Mouse (Mus musculus) thymus, postnatal 10 days (tissue): ENCODE data around the gene G6pc2.

Source experiments
- DNase-seq, 2 experiments: peaks; one replicate each; pipeline ENCODE4 v3.0.0; 2021; ENCODE audit warnings: low spot score in 2 of 2

Gene G6pc2

GRCm38 (mm10) chr2:69210773-69211172 lies at the start of gene G6pc2:
G6pc2 (plus strand) TSS chr2:69211073.
- DNase-seq = no peak

DNA sequence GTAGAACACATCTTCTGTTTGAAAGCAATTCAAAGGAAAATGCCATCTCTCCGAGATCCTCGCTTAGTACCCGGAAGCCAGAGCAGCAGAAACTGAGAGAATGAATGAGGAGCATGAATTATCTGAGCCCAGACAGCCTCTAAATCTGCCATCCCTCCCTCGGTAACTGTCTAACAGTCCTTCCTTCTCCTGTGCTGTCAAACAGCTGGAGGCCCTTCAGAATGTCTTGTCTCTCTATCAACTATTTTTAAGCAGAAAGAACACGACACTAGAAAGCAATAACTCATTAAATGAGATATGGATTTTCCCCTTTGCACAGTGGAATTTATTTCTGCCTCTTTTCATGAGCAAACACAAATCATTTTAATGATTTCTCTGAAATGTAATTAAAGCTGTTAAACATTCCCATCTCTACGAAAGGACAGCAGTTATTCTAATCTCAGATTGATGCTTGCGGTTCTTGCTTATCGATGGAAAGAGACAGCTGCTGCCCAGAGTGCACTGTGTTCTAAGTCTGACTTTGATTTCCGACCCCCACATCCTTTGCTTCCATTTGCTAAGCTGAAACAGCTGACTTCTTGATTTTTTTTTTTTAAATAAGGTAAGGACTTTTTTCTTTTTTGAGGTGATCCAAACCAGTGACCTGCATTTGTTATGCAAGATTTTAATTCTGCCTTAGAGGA lies 40.3 kb upstream of the G6pc2 start:
- no peak for DNase-seq

DNA sequence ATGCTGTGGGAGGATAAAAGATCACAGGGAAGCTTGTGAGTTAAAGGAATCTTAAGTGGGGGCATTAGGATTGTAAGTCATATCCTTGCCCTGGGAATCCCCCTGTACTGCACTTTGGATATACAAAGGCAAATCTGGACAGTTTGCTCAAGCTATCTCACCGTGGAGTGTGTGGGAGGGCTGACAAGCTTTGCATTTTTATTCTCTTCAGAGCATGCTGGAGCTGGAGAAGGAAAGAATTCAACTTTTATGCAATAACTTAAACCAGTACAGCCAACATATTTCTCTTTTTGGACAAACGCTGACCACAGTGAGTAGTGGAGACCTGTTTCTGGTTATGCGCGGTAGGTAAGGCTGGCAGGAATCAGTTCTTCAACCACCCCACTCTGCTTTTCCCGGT lies 35.6 kb upstream of the G6pc2 start:
- DNase-seq = no peak

GRCm38 (mm10) chr2:69179721-69180120 lies 31.2 kb upstream of the G6pc2 start:
- DNase-seq = no peak

GRCm38 (mm10) chr2:69187990-69188389 lies 22.9 kb upstream of the G6pc2 start:
- DNase-seq = no peak

- no peak for DNase-seq
Measured at GRCm38 (mm10) chr2:69188732-69189131, 22.1 kb upstream of the G6pc2 start.

- no peak for DNase-seq
Measured at GRCm38 (mm10) chr2:69189222-69189621, 21.7 kb upstream of the G6pc2 start.

DNA sequence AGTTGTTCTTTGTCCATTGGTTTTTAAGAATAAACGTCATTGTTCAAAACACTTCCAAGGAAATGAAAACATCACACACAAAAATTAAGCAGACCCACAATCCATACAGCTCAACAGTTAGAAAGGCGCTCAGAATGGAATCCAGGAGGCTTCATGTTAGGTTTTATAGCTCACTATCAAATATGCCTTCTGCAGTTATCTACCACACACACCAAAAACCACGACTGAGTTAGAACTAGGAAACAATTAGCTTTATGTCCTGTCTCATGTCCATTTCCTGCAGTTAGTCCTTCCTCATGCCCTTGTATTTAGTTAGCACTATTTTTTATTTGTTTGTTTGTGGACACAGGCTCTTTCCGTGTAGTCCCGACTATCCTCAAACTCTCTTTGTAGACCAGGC lies 19.8 kb upstream of the G6pc2 start:
- no peak for DNase-seq

- DNase-seq = no peak
Measured at GRCm38 (mm10) chr2:69193555-69193954, 17.3 kb upstream of the G6pc2 start.

GRCm38 (mm10) chr2:69205185-69205584 lies 5.7 kb upstream of the G6pc2 start:
- DNase-seq = no peak

- peak; percentile 89 to 91 for DNase-seq
Measured at GRCm38 (mm10) chr2:69205791-69206351, 5.0 kb upstream of the G6pc2 start, which contains the start of gene Spc25. Spc25 (minus strand) TSS chr2:69206194.

DNA sequence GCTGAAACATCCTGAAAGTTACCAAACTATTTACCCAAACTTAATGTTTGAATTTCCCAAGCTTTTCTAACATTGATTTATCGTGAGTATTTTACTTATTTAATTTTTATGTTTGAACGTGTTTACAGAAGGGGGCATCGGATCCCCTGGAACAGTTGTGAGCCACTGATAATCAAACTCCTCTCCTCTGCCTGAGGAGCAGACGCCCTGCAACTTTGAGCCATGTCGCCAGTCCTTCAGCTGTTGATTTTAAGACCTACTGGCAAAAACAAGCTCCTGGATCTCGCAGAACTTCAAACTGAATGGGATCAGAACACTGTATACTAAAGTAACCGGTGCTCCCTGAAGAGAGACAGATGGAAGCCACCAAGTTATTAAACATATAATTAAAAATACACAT lies 4.3 kb upstream of the G6pc2 start:
- no peak for DNase-seq

DNA sequence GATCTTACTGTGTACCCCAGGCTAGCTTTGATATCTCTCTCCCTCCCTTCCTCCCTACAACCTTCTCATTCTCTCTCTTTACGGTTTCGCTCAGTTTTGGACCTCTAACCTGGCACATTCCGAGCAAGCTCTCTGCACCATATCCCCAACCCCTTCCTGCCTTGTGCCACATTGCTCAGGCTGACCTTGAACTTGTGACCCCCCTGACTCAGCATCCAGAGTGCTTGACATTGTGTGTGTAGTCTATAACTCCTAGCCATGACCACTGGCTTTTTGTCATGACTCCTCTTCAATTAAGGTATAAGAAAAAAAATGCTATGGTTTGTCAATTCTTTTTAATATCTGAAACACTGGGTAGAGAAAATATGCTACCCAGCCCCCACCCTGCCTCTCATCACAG lies 1.2 kb upstream of the G6pc2 start:
- DNase-seq = no peak

GRCm38 (mm10) chr2:69212652-69213051 lies 1.8 kb downstream of the G6pc2 start:
- DNase-seq = no peak

GRCm38 (mm10) chr2:69215242-69215641 lies 4.4 kb downstream of the G6pc2 start:
- DNase-seq = no peak

DNA sequence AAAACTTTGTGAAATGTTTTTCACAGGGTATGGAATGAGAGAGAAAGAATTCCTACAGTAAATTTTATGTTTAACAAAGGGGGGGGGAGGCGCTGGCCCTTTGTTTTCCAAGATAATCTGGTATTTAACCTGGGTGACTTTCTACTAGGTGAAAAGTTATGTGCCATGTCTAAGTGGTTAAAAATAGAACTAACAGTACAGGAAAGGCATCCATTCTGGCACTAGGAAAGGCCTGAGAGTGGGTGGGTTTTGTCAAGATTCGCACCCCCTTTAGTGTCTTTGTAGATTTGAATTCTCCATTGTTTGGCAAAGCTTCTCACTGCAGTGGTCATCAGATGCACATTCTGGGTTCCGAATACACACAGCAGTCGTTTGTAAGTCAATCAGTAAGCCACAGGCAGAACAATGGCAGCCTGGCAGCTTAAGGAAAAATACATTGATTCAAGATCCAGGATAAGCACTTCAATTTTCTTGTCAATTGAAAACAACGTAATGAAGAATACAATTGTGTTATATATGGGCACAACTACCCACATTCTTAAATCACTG lies 11.1 kb downstream of the G6pc2 start:
- no peak for DNase-seq

GRCm38 (mm10) chr2:69222815-69223214 lies 11.9 kb downstream of the G6pc2 start:
- no peak for DNase-seq

DNA sequence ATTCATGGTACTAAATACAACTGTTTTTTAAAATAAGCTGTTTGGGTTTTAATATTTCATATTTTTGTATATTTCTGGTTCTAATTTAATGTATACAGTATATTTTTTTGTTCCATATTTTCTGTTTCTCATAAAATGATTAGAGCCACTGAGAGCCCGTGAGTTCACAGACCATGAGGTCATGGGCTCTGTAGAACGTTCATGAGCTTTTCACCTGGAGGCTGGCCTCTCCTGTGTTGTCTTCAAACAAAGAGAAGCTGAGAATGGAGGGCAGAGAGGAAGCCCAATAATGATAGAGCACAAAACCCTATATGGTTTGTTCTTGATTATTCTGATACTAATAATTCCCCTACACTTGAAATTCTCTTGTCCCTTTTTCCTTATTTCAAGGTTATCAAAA lies 13.9 kb downstream of the G6pc2 start:
- DNase-seq = no peak

DNA sequence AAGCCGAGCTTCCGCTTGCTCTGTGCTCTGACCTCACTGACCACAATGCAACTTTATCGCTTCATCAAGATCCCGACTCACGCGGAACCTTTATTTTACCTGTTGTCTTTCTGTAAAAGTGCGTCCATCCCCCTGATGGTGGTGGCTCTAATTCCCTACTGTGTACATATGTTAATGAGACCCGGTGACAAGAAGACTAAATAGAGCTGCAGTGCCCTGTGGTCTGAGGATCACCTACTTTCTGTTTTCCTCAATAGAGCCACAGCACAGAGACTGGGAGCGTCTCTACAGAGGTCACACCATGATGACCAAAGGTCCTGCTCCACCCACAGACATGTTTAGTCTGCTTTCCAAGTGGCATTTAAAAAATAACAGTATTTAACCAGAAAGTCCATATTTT lies 16.0 kb downstream of the G6pc2 start:
- no peak for DNase-seq

DNA sequence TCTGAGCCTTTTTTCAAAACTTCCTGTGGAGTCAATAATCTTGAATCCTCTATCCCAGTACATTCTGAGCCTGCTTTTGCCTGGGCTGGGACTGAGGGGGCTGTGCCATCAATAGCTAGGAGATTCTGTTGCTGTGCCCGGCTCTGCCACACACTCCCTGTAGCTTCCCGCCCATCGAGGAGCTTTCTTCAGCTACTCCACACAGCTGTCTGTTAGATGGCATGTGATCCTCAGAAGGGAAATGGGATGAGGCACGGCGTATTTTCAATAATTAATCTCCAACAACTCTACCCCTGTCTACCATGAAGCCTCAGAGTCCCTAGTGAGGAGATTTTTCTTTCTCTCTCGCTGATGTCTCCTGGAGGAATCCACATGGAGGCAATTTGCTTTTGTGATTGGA lies 17.8 kb downstream of the G6pc2 start:
- no peak for DNase-seq

DNA sequence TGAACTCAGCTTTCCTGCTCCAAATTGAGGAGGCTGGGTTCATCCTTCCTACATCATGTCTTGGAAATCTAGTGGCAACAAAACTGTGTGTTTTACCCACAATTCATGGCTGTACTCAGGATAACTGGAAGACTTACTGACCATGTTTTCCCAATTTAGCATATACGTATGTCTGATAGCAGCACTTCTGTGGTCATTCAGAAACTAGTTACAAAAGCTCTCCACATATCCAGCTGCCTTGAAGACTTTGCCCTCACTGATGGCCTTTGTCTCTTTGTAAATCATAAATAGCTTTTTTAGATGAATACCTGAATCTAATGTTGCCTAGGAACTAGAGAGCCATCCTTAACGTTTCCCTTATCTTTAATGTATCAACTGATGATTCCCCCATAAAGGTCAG lies 19.3 kb downstream of the G6pc2 start:
- no peak for DNase-seq

DNA sequence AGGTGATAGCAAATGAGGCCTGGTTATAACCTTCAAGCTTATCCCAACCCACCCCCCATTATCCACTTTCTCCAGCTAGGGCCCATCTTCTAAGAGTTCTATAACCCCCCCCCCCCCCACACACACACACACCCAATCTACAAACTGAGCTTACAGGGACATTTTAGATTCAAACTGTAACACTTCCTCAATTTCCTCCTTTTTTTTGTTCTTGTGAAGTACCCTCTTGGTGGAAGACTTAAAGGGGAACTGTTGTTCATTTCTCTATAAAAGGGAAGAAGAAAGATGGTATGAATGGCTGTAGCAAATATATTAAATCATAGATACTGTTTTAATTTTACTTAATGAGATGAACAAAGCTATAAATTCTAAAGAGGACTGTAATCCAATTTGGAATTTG lies 21.2 kb downstream of the G6pc2 start:
- DNase-seq = no peak

DNA sequence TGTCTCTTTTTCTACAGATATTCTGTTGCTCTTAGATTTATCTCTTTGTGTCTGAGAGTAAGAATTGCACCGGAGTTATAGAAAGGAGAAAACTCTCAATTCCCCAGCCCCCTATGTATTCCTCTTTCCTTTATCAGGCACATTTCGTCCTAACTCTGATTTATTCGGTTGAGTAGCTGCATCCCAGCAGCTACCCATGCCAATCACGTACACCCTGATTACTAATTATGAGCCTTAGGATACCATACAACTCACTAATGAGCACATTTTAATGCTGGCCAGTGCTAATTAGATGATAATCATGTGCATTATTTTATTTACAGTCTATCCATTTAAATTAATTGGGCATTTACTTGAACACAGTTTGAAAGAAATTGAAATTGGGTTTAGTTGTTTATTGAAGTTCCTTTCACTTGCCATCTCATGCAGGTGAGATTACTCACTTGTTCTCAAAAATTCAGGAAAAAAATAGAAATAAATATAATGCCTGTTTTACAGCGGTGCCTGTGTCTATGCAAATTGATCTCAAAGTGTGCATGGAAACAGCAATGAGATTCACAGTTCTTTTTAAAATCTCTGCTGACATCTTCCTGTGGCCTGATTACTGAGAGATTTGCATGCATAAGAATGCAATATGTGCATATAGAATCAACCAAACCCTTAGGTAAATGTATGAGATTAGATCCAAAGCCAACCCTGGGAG lies 24.3 kb downstream of the G6pc2 start:
- DNase-seq = no peak
